Mouse (Mus musculus) hindbrain, embryonic 16.5 days (tissue): ENCODE data around the gene Slc17a9. TPM values are rescaled to one million over a fixed set of nuclear protein-coding genes. Genes with fewer than 3 reads are reported as not detected.
A peak's percentile ranks its signal among the peaks of the same experiment; 100 is the strongest.

ENCODE experiments used
- ATAC-seq: fragments of 200-750 bp; cut with Nextera tagmentation; 2 replicates; pipeline ENCODE4 v1.8.0; 2017; ENCODE audit warnings: moderate TSS enrichment, moderate library complexity
- H3K27ac ChIP-seq: fragments of 300-500 bp; sonication (generic); 2 replicates; pipeline ENCODE4 v1.5.1; 2014; ENCODE audit warnings: low read depth, mild to moderate bottlenecking, control low read depth, low read length, moderate library complexity
- H3K27me3 ChIP-seq: fragments of 300-500 bp; sonication (generic); replicated peaks from 2 replicates; pipeline ENCODE4 v1.6.1; 2014; ENCODE audit warnings: low read length; ENCODE audit not compliant: control insufficient read depth, insufficient read depth
- H3K36me3 ChIP-seq: fragments of 300-500 bp; sonication (generic); 2 replicates; pipeline ENCODE4 v1.6.1; 2014; ENCODE audit warnings: mild to moderate bottlenecking, low read length, moderate library complexity, mixed read lengths; ENCODE audit not compliant: control insufficient read depth, insufficient read depth
- H3K4me1 ChIP-seq: fragments of 300-500 bp; sonication (generic); 2 replicates; pipeline ENCODE4 v1.6.1; 2014; ENCODE audit warnings: low read depth, low read length; ENCODE audit not compliant: control insufficient read depth, insufficient read depth
- H3K4me2 ChIP-seq: fragments of 300-500 bp; sonication (generic); 2 replicates; pipeline ENCODE4 v1.6.1; 2014; ENCODE audit warnings: mild to moderate bottlenecking, low read length, control low read depth, moderate library complexity
- H3K4me3 ChIP-seq: fragments of 300-500 bp; sonication (generic); 2 replicates; pipeline ENCODE4 v1.5.1; 2014; ENCODE audit warnings: mild to moderate bottlenecking, low read length, control low read depth, moderate library complexity
- H3K9ac ChIP-seq: fragments of 300-500 bp; sonication (generic); 2 replicates; pipeline ENCODE4 v1.6.1; 2014; ENCODE audit warnings: low read depth, mild to moderate bottlenecking, control low read depth, low read length, moderate library complexity
- H3K9me3 ChIP-seq: fragments of 300-500 bp; sonication (generic); 2 replicates; pipeline ENCODE4 v1.6.1; 2014; ENCODE audit warnings: mild to moderate bottlenecking, low read length, moderate library complexity; ENCODE audit not compliant: control insufficient read depth
- WGBS: fragments of 180-500 bp; shearing (Covaris S2); extraction: QIAGEN DNeasy Blood & Tissue Kit; methylation state at CpG from one replicate; pipeline ENCODE4 v1.1.7; 2014; 5-methylcytosine and 5-hydroxymethylcytosine counted together
- polyA plus RNA-seq: library from polyadenylated mRNA; unstranded; fragments of >200 nt; fragmentation: Nextera tagmentation; extraction: Ambion mirVana; gene quantifications from 2 replicates; pipeline ENCODE4 v1.2.1, GENCODE M21; 2015

Slc17a9 gene
- polyA plus RNA-seq, 1 experiment from 2014 or later, result 0.19 TPM

DNA sequence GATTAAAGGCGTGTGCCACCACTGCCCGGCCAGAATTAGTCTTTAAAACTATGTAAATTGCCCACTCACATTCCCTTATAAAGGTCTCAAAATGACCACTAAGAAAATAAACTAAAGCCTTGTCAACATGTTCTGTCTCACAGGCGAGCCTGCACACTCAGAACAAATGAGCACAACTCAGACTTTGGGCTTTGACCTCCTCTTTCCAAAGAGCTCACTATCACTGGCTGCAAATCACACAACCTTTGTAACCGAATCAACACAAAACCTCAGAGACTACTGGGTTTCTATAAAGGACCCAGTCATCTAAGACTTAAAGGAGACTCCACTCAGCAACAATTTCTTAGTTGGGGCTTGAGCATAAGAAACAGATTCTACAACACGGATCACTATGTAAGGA is 24.6 kb upstream of the Slc17a9 start:
- no peaks in the 10 kb centered on the region for H3K36me3 ChIP-seq
- H3K27me3 ChIP-seq, result no peaks in the 10 kb centered on the region
- H3K4me1 ChIP-seq, result peaks cover 29% of the 10 kb centered on the region
- no peak overlapping the region for H3K27ac ChIP-seq
- peak overlapping the region; percentile 97 for H3K4me3 ChIP-seq
- H3K4me2 ChIP-seq, result peak overlapping the region; percentile 98
- 84% methylated on average over 5 of the region's 5 CpGs for WGBS
- no peaks in the 10 kb centered on the region for H3K9me3 ChIP-seq
- no peak for ATAC-seq
- H3K9ac ChIP-seq, result peak overlapping the region; percentile 97

DNA sequence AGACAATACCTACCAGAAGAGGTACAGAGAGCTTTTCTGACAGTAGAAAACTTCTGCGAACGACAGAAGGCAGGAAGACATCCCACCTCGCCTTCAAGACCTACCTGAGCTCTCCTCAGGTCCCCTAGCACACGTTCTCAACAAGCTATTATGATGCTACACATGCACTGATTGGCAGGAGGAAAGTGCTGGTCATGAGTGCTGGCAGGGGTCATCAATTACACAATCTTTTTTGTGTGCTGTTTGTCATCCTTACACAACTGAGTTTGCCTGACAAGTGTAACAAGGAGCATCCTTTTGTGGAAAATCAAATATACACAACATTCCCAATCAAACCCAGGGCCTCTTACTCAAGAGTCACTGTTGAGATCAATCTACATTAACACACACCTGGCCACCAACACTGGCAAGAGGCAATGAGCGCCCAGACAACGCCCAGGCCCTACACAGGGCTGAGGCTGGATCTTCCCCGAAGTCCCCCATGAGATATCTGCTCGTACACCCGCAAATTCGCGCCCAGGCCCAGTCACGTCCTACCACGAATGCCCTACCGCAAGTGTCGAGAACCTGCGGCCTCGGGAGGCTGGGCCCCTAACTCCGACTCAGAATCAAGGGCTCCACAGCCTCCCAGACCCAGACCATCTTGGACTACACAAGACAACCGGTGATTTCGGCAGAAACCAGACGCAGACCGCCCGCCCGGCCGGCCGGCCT is 23.9 kb upstream of the Slc17a9 start:
- Histone ChIP-seq H3K9ac (peak overlapping the region; percentile 97), H3K4me1 (peaks cover 29% of the 10 kb centered on the region), H3K9me3 (no peaks in the 10 kb centered on the region), H3K27me3 (no peaks in the 10 kb centered on the region), H3K4me3 (peak overlapping the region; percentile 97), H3K4me2 (peak overlapping the region; percentile 98), H3K27ac (peak overlapping the region; percentile 97), H3K36me3 (no peaks in the 10 kb centered on the region)
- ATAC-seq, result peak; percentile 1; the same call in 1 of the 2 replicates
- WGBS, result 7% methylated on average over 24 of the region's 26 CpGs

DNA sequence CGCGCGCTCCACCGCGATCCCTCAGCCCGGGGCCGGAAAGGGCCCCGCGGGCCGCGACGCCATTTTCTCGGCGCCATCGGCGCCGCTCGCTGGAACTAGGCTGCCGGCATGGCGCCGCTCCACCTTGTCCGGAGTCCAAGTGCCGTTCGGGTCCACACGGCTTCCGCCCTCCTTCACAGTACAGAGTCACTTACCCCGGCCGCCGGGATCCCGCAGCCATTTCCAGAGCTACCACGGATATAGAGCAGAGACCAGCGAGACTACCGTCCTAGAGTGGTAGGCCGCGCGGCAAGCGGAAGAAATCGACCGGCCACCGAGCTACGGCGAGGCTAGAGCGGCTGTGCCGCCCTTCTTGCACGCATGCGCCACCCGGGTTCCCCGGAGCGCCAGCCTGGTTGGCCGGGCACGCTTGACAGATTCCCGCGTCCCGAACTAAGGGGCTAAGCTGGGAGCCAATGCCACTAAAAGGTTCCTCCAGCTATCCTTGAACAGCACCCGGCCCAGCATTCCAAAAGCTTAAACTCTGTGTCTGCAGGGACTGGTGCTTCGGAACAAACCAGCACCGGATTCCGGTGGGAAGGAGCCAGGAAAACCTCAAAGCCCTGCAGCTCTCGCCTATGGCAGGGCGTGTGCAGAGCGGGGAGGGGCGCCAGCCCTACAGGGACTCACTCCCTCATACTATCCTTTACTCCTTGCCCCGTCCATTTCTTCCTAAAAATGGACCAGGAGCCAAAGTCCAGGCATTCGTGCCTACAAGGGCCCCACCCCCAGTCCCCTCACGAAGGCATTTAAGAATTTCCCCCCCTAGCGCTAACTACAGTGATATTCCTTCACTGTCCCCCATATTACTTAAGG is 23.1 kb upstream of the Slc17a9 start:
- Histone ChIP-seq H3K36me3 (no peaks in the 10 kb centered on the region), H3K9ac (peak overlapping the region; percentile 97), H3K27me3 (no peaks in the 10 kb centered on the region), H3K27ac (peak overlapping the region; percentile 97), H3K4me2 (peak overlapping the region; percentile 98), H3K4me3 (peak overlapping the region; percentile 97), H3K9me3 (no peaks in the 10 kb centered on the region), H3K4me1 (peaks cover 29% of the 10 kb centered on the region)
- under 1% methylated on average over 61 of the region's 66 CpGs for WGBS
- peak; percentile 97 for ATAC-seq

DNA sequence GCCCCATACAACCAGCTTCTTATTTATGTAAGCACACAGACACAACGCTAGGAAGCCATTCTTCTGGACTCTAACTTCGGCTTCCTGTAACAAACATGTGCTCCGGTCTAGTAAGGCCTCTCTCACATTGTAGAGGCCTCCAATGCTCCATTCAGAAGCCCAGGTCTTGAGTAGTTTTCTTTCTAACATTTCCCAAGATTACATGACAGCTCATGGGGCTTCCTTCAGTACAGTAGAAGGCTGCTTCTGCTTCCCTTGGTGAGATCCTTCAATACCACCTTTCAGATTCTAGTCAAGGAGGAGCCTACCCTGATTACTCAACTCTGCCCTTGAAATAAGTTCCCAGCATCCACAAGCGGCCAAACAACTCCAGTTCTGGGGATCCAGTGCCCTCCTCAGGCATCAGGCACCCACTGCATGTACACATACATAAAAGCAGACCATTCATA is 22.3 kb upstream of the Slc17a9 start:
- Histone ChIP-seq H3K9ac (peak overlapping the region; percentile 97), H3K4me3 (peak overlapping the region; percentile 97), H3K9me3 (no peaks in the 10 kb centered on the region), H3K4me1 (peaks cover 29% of the 10 kb centered on the region), H3K36me3 (no peaks in the 10 kb centered on the region), H3K27ac (peak overlapping the region; percentile 97), H3K4me2 (peak overlapping the region; percentile 98), H3K27me3 (no peaks in the 10 kb centered on the region)
- 0 out of 2 replicates have a peak, but pooled peaks have one; percentile 3 for ATAC-seq
- 29% methylated on average over 4 of the region's 4 CpGs for WGBS

DNA sequence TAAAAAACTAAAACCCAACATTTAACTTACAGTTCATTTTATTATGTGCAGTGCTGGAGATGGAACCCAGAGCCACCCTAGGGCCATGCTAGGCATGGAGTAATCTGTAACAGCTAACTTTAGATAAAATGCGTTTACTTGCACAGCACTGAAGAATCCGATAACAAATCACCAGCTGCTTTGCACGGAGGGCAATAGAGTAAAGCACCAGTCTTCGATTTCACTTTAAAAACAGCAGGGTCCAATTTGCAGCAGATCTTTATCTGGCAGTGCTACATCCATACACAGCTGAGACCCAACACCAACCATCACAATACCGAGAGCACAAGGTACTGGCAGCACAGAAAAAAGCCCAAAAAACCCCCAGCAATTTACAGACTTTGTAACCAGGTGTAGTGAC is 21.9 kb upstream of the Slc17a9 start:
- H3K9me3 ChIP-seq, result no peaks in the 10 kb centered on the region
- peaks cover 30% of the 10 kb centered on the region for H3K4me1 ChIP-seq
- no peak overlapping the region for H3K27ac ChIP-seq
- WGBS, result 81% methylated on average over 5 of the region's 5 CpGs
- ATAC-seq, result no peak
- H3K4me2 ChIP-seq, result no peak overlapping the region
- H3K9ac ChIP-seq, result no peak overlapping the region; the same call in none of the 2 replicates
- no peaks in the 10 kb centered on the region for H3K36me3 ChIP-seq
- no peaks in the 10 kb centered on the region for H3K27me3 ChIP-seq
- no peak overlapping the region for H3K4me3 ChIP-seq

DNA sequence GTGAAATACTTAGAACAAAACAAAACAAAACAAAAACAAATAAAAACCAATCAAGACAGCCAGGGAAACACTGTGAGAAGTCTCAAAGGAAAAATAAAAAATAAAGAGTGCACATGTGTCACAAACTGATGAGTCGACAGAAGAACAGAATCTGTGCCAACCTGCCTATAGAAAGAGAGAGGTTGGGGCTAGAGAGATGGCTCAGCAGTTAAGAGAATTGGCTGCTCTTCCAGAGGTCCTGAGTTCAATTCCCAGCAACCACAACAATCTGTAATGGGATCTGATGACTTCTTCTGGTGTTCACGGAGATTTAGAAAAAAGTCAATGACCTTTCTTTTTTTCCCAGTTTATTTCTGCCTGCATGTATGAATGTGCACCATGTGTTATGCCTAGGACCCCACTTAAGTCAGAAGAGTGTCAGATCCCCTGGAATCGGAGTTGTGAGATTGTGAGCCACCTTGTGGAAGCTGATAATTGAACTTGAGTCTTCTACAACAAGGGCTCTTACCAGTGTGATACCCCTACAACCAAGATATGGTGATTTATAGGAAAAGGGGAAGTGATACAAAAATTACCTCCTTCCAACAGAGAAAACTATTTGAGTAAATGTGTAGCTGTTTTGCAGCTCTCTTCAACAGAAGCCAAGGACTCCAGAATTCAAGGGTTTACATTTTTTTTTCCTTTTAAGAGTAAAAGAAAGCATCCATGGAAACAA is 21.3 kb upstream of the Slc17a9 start:
- 81% methylated on average over 3 of the region's 3 CpGs for WGBS
- Histone ChIP-seq H3K4me2 (no peak overlapping the region), H3K27ac (no peak overlapping the region)

DNA sequence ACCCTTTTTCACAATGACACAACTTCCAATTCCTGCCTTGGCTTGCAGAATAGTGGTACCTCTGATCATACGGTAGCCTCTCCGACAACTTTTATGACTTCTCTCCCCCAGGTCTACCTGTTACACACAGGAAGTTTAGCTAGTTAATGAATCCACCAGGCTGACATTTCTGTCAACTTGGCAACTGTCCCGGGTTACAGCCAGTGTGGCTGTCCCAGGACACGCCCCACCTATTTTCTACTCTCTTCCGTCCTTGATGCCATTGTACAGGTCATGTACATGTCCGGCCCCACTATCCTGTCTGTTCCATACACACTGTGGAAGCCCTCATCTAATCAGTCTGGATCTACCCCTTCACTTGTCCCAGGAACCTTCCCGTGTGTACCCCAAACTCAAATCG is 20.5 kb upstream of the Slc17a9 start:
- Histone ChIP-seq H3K4me2 (no peak overlapping the region), H3K27ac (no peak overlapping the region), H3K36me3 (no peaks in the 10 kb centered on the region), H3K9me3 (no peaks in the 10 kb centered on the region), H3K9ac (no peak overlapping the region; the same call in 1 of the 2 replicates), H3K4me1 (peaks cover 34% of the 10 kb centered on the region), H3K27me3 (no peaks in the 10 kb centered on the region), H3K4me3 (no peak overlapping the region)
- ATAC-seq, result no peak
- WGBS, result 90% methylated on average over 8 of the region's 8 CpGs

More for the DNA sequence above, 21.3 kb upstream of the Slc17a9 start:
- Histone ChIP-seq H3K27me3 (no peaks in the 10 kb centered on the region), H3K4me1 (peaks cover 36% of the 10 kb centered on the region), H3K4me3 (no peak overlapping the region), H3K9me3 (no peaks in the 10 kb centered on the region), H3K36me3 (no peaks in the 10 kb centered on the region), H3K9ac (no peak overlapping the region)
- ATAC-seq, result no peak

DNA sequence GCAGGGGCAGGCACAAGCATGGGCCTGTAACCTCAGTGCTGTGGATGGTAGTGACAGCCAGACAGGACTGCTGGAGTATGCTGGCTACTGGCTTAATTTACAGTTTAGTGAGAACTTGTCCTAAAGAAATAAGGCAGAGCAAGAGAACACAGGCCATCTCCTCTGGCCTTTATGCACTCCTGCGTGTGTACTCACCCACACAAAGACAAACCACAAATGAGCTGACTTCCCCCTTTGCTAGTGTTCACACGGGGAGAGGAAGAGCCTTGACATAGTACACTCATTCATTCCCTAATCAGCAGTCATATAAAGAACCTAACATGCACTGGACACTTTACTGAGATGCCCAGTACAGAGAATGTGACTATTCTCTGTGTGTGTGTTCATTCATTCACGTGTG is 20.0 kb upstream of the Slc17a9 start:
- Histone ChIP-seq H3K27ac (no peak overlapping the region), H3K36me3 (no peaks in the 10 kb centered on the region), H3K4me3 (no peak overlapping the region), H3K4me1 (peaks cover 29% of the 10 kb centered on the region), H3K9me3 (no peaks in the 10 kb centered on the region), H3K9ac (no peak overlapping the region), H3K27me3 (no peaks in the 10 kb centered on the region), H3K4me2 (no peak overlapping the region)
- no peak for ATAC-seq
- 92% methylated on average over 3 of the region's 3 CpGs for WGBS
